Mouse (Mus musculus) lung, embryonic 14.5 days (tissue): ENCODE data around the gene Edc4. TPM values are rescaled to one million over a fixed set of nuclear protein-coding genes. Genes with fewer than 3 reads are reported as not detected.

Experiments
- ATAC-seq: fragments of 200-750 bp; cut with Nextera tagmentation; 2 replicates; pipeline ENCODE4 v1.8.0; 2017; ENCODE audit warnings: mild to moderate bottlenecking, moderate TSS enrichment, moderate library complexity; ENCODE audit not compliant: insufficient read depth
- DNase-seq: peaks from one replicate; pipeline ENCODE4 v3.0.0-alpha.2; 2015
- H3K27ac ChIP-seq: fragments of 300-500 bp; sonication (generic); 2 replicates; pipeline ENCODE4 v1.5.1; 2014; ENCODE audit warnings: low read depth, mild to moderate bottlenecking, moderate library complexity
- H3K27me3 ChIP-seq: fragments of 300-500 bp; sonication (generic); 2 replicates; pipeline ENCODE4 v1.6.1; 2014; ENCODE audit warnings: low read length, control low read depth; ENCODE audit not compliant: insufficient read depth
- H3K36me3 ChIP-seq: fragments of 300-500 bp; sonication (generic); 2 replicates; pipeline ENCODE4 v1.6.1; 2014; ENCODE audit warnings: control low read depth; ENCODE audit not compliant: insufficient read depth
- H3K4me1 ChIP-seq: fragments of 300-500 bp; sonication (generic); 2 replicates; pipeline ENCODE4 v1.6.1; 2014; ENCODE audit warnings: antibody characterized with exemption, control low read depth; ENCODE audit not compliant: insufficient read depth
- H3K4me2 ChIP-seq: fragments of 300-500 bp; sonication (generic); 2 replicates; pipeline ENCODE4 v1.6.1; 2014; ENCODE audit warnings: mild to moderate bottlenecking
- H3K4me3 ChIP-seq: fragments of 300-500 bp; sonication (generic); 2 replicates; pipeline ENCODE4 v1.5.1; 2014; ENCODE audit warnings: low read depth, low read length
- H3K9ac ChIP-seq: fragments of 300-500 bp; sonication (generic); 2 replicates; pipeline ENCODE4 v1.6.1; 2014
- H3K9me3 ChIP-seq: fragments of 300-500 bp; sonication (generic); 2 replicates; pipeline ENCODE4 v1.6.1; 2016; ENCODE audit warnings: low read depth, low read length, control low read depth
- CTCF ChIP-seq: IDR thresholded peaks from 2 replicates; pipeline ENCODE4 v1.5.1; 2016; ENCODE audit warnings: antibody characterized with exemption, low read depth
- WGBS: fragments of 180-500 bp; shearing (Covaris S2); extraction: QIAGEN DNeasy Blood & Tissue Kit; methylation state at CpG from one replicate; pipeline ENCODE4 v1.1.7; 2014; 5-methylcytosine and 5-hydroxymethylcytosine counted together
- polyA plus RNA-seq: library from polyadenylated mRNA; unstranded; fragments of >200 nt; fragmentation: Nextera tagmentation; extraction: Ambion mirVana; gene quantifications from 2 replicates; pipeline ENCODE4 v1.2.1, GENCODE M21; 2014

The Edc4 gene
- polyA plus RNA-seq, 1 experiment from 2014 or later: 55.4 TPM

DNA sequence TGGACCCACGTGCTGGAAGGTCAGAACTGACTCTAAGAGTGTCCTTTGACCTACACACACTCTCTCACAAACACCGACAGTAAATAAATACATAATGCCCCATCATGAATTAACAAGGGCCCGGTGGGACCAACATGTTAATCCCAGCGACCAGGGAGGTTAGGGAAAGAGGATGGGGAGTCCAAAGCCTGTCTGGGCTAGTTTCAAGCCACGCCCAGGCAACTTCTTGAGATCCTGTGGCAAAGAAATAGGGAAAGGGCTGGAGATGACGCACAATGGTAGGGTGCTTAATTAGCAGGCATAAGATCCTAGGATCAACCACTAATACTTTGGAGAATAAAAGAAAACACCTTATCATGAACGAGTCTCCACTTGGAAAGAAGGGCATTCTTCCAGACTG is 30.1 kb upstream of the Edc4 start:
- H3K4me3 ChIP-seq: peak overlapping the region; percentile 5; the same call in 1 of the 2 replicates

DNA sequence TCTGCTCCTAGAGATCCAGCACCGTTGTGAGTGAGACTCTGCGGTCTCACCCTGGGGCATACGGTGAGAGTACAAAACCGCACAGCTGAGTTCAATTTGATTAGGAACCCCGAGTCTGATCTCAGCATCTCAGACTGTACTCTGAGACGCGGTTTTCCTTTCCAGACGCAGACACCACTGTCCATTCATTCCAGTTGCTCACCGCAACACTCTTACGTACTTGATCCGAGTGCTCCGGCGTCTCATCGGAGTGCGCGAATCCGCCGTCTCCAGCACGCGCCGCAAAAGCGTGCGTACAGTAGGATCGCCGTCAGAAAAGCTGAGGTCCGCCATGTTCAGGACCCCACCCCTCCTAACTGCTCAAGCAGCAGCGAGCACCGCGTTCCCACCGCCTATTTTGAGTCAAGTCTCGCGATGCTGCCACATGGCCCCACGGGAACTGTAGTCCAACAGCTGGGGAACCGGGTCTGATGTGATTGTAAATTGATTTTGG is 29.0 kb upstream of the Edc4 start:
- peak overlapping the region; percentile 71 for H3K27ac ChIP-seq
- no peaks in the 10 kb centered on the region for H3K9me3 ChIP-seq
- peak; percentile 98 for DNase-seq
- ATAC-seq: peak; percentile 76
- under 1% methylated on average over 34 of the region's 34 CpGs for WGBS
- peak overlapping the region; percentile 73 for H3K9ac ChIP-seq
- no peaks in the 10 kb centered on the region for H3K27me3 ChIP-seq
- H3K36me3 ChIP-seq: peaks cover 29% of the 10 kb centered on the region
- H3K4me1 ChIP-seq: peaks cover 8% of the 10 kb centered on the region
- H3K4me3 ChIP-seq: peak overlapping the region; percentile 77
- H3K4me2 ChIP-seq: peak overlapping the region; percentile 69
- TF ChIP-seq CTCF: no peak

More for the DNA sequence above, 30.1 kb upstream of the Edc4 start:
- Histone ChIP-seq H3K9me3 (no peaks in the 10 kb centered on the region), H3K4me1 (no peaks in the 10 kb centered on the region), H3K9ac (no peak overlapping the region; the same call in 1 of the 2 replicates), H3K27ac (no peak overlapping the region), H3K36me3 (peaks cover 40% of the 10 kb centered on the region), H3K4me2 (peak overlapping the region; percentile 55), H3K27me3 (no peaks in the 10 kb centered on the region)
- no peak for TF ChIP-seq CTCF
- ATAC-seq (no peak), DNase-seq (no peak)
- 75% methylated on average over 7 of the region's 7 CpGs for WGBS

DNA sequence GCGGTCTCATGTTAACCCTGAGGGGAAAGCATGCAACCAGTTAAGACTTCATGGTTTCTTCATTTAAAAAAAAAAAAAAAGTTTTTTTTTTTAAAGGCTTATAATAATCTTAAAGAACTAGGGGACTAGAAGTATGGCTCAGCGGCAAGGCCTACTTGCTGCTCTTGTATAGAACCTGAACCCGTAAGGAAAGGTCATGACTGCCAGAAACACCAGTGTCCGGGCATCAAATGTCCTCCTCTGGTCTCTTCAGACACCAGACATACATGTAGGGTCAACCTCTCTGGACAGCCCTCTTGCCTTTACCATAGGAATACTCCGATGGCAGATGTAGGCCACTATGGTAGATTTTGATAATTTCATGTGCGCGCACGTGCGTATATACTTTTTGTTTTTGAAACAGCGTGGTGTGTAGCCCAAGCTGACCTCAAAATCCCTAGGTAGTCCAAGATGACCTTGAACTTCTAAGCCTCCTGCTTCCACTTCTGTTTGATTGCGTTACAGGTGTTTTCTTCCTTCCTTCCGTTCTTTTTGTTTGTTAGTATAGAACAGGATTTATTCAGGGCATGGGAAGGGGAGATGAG is 28.4 kb upstream of the Edc4 start:
- no peak overlapping the region for H3K4me2 ChIP-seq
- TF ChIP-seq CTCF: no peak
- ATAC-seq (no peak), DNase-seq (no peak)
- H3K4me1 ChIP-seq: peaks cover 12% of the 10 kb centered on the region
- no peak overlapping the region for H3K9ac ChIP-seq
- no peak overlapping the region for H3K27ac ChIP-seq
- peaks cover 24% of the 10 kb centered on the region for H3K36me3 ChIP-seq
- H3K9me3 ChIP-seq: no peaks in the 10 kb centered on the region
- H3K4me3 ChIP-seq: peak overlapping the region; percentile 77; the same call in 1 of the 2 replicates
- no peaks in the 10 kb centered on the region for H3K27me3 ChIP-seq
- 77% methylated on average over 12 of the region's 12 CpGs for WGBS

DNA sequence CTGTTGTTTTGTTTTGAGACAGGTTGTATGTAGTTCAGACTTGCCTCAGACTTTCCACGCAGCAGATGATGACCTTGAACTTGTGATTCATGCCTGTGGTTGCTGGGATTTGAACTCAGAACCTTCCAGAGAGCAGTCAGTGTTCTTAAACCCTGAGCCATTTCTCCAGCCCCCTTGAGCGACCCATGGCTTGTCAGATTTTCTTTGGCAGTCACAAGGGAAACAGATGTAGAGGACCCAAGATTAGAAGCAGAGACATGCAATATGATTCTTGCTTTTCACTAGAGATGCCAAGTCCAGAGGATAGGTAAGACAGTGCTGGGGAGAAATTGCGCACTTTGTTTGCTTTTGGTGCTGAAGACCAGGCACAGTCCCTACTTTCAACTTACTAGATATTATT is 27.5 kb upstream of the Edc4 start, which contains the start of gene Cenpt:
TSS of gene Cenpt (minus strand) at position 101 of the 400 bp plus-strand sequence.
- 82% methylated on average over 3 of the region's 3 CpGs for WGBS
- Histone ChIP-seq H3K9me3 (no peaks in the 10 kb centered on the region), H3K36me3 (peaks cover 15% of the 10 kb centered on the region), H3K27me3 (no peaks in the 10 kb centered on the region), H3K4me2 (no peak within 1 kb of the TSS), H3K27ac (no peak within 1 kb of the TSS), H3K4me3 (no peak within 1 kb of the TSS), H3K9ac (no peak within 1 kb of the TSS), H3K4me1 (peaks cover 12% of the 10 kb centered on the region)
- no peak for TF ChIP-seq CTCF
- no peak for DNase-seq
- ATAC-seq: no peak

DNA sequence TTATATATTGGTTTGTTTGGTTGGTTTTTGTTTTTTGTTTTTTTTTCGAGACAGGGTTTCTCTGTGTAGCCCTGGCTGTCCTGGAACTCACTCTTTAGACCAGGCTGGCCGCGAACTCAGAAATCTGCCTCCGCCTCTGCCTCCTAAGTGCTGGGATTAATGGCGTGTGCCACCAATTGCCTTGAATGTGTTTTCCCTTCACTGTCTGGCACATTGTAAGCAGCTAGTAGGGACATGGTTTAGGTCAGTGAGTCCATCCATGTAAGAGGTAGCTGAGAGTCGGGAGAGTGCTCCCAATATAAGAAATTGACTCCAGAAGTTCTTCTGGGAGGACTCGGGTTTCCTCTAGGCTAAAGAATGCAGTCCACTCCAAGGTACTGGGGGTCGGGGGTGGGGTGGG is 26.4 kb upstream of the Edc4 start:
- Histone ChIP-seq H3K36me3 (peaks cover 3% of the 10 kb centered on the region), H3K4me2 (peak overlapping the region; percentile 99), H3K4me1 (peaks cover 12% of the 10 kb centered on the region), H3K27ac (peak overlapping the region; percentile 52; the same call in 1 of the 2 replicates), H3K9ac (peak overlapping the region; percentile 82; the same call in 1 of the 2 replicates), H3K4me3 (peak overlapping the region; percentile 80), H3K9me3 (no peaks in the 10 kb centered on the region), H3K27me3 (no peaks in the 10 kb centered on the region)
- no peak for TF ChIP-seq CTCF
- no peak for DNase-seq
- WGBS: 25% methylated on average over 8 of the region's 8 CpGs
- no peak for ATAC-seq

DNA sequence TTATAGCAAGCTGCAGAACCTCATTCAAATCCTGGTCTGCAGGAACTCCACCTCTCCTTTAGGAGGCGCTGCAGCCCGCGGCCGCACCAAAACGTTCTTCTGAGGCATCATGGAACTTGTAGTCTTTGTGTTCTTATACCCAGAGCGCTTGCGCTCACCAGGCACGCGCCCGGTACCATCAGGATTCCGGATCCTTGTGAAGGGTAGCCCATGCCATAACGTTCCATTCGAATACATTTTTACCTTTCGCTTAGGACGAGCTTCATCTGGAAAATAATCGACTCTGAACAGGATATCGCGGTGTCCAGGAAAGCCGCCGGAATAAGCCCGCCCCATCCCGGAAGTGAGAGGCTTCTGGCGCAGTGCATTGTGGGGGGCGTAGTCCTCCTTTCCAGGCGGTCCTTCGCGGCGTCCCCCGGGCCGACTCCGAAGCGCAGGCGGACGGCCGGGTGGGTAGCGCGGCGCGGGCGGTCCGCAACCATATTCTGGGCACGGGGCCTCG is 25.9 kb upstream of the Edc4 start, which contains the start of gene Thap11:
TSS of gene Thap11 (plus strand) at position 418 of the 502 bp plus-strand sequence.
- Histone ChIP-seq H3K9ac (peak within 1 kb of the TSS; percentile 82), H3K4me1 (peaks cover 12% of the 10 kb centered on the region), H3K36me3 (no peaks in the 10 kb centered on the region), H3K4me3 (peak within 1 kb of the TSS; percentile 80), H3K27ac (peak within 1 kb of the TSS; percentile 86), H3K9me3 (no peaks in the 10 kb centered on the region), H3K27me3 (no peaks in the 10 kb centered on the region), H3K4me2 (peak within 1 kb of the TSS; percentile 99)
- peak; percentile 92 for ATAC-seq
- under 1% methylated on average over 43 of the region's 43 CpGs for WGBS
- peak; percentile 83 for TF ChIP-seq CTCF
- DNase-seq: peak; percentile 96
